13 mouse cellular contexts compared by ENCODE assay signal in genomic region chr14:121893747-121894146, GRCm38 (mm10). TPM values are rescaled to one million over a fixed set of nuclear protein-coding genes. Genes with fewer than 3 reads are reported as not detected.
"Had no signal": no experiment of that assay in that cellular context is flagged by ENCODE, and none has a peak within 500 bp of the region (broad histone marks: within the 10 kb centered on the region; RNA-seq: fewer than 3 reads in every experiment).

No protein-coding gene starts in this region.

- H3K9me3 ChIP-seq: hindbrain, embryonic 15.5 days; limb, embryonic 12.5 days; midbrain, embryonic 13.5 days; neural tube, embryonic 15.5 days had no signal

- DNase-seq: liver; right cerebral cortex, adult 18-20 months; right cerebral cortex, postnatal 25 days; thymus, adult 18-20 months; thymus, postnatal 14 days had no signal

- ATAC-seq: midbrain, embryonic 13.5 days had no signal

- H3K4me1 ChIP-seq: hindbrain, embryonic 15.5 days; neural tube, embryonic 15.5 days had no signal

- H3K4me3 ChIP-seq: hindbrain, embryonic 15.5 days; layer of hippocampus, adult 2 months; limb, embryonic 12.5 days; midbrain, embryonic 13.5 days; neural tube, embryonic 15.5 days had no signal

- H3K4me2 ChIP-seq: hindbrain, embryonic 15.5 days; limb, embryonic 12.5 days; midbrain, embryonic 13.5 days; neural tube, embryonic 15.5 days had no signal

- H3K36me3 ChIP-seq: hindbrain, embryonic 15.5 days had no signal

- H3K9ac ChIP-seq: hindbrain, embryonic 15.5 days; limb, embryonic 12.5 days; midbrain, embryonic 13.5 days; neural tube, embryonic 15.5 days had no signal

- H3K27ac ChIP-seq: hindbrain, embryonic 15.5 days; layer of hippocampus, adult 2 months; limb, embryonic 12.5 days; midbrain, embryonic 13.5 days; neural tube, embryonic 15.5 days had no signal

- H3K27me3 ChIP-seq: hindbrain, embryonic 15.5 days; limb, embryonic 12.5 days; midbrain, embryonic 13.5 days; neural tube, embryonic 15.5 days had no signal

RNA-seq across cellular contexts. Expression of gene Gpr18, which starts 21.8 kb away (rescaled TPM):
- total RNA-seq: layer of hippocampus, adult 2 months; layer of hippocampus, postnatal 10 days; left cerebral cortex, postnatal 36 days; midbrain, postnatal 0 days had no signal
- polyA plus RNA-seq: neural tube, embryonic 15.5 days had no signal
